Mouse (Mus musculus) layer of hippocampus, adult 18-20 months (tissue): ENCODE results near the gene Ilkap. TPM values are rescaled to one million over a fixed set of nuclear protein-coding genes. Genes with fewer than 3 reads are reported as not detected.

Source experiments
- DNase-seq, 2 experiments: peaks; one replicate each; pipeline ENCODE4 v3.0.0; 2022; ENCODE audit warnings: low spot score in 2 of 2
- total RNA-seq, 2 experiments: library from RNA; stranded (reverse); gene quantifications; 2 replicates each; pipeline ENCODE4 v1.2.3; 2021

The Ilkap gene
- total RNA-seq, 2 experiments from 2014 or later = 62.3 to 63.0 TPM

DNA sequence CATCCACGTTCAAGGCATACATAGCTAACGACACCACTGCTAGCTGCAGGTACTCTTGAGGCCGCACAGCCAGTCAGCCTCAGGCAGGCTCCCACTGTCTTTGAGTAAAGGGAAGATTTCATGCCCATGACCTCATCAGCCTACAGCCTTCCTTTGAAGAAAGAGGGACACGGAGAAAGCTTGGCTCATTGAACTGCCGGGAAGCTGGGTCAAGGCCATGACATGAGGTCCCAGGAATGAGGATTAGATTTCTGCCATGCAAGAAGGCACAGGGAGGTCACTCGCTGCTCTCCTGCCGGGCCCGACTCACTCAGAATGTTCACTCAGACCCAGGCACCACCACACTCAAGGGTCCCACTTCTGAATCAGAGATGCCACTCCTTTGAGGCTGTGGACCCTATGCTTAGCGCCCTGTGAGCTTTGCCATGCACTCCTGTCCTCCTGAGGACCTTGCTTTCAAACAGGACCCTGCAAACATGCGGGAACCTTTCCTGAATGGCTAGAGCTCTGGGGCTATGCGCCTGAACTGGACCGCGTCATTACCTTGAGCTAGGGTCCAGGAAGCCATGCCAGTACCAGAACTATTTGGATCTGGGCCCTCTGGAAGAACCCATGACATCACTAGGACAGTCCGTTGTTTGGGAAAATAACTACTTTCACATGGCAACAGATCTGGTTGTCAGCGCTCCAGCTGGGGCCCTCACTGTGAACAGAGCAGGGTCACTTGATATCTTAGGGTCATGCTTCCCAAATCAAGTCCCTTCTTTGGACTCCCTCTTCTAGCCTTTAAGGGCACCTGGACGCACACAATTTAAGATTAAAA lies 33.6 kb downstream of the Ilkap start:
- DNase-seq = no peak

- no peak for DNase-seq
These were observed 36.5 kb downstream of the Ilkap start for GRCm38 (mm10) chr1:91362113-91362512.

- no peak for DNase-seq
These were observed 42.5 kb downstream of the Ilkap start for GRCm38 (mm10) chr1:91356105-91356504.

- no peak for DNase-seq
These were observed 46.3 kb downstream of the Ilkap start for GRCm38 (mm10) chr1:91352277-91352676.

- DNase-seq = no peak
These were observed 47.4 kb downstream of the Ilkap start for GRCm38 (mm10) chr1:91351249-91351648.

GRCm38 (mm10) chr1:91350841-91351240 lies 47.8 kb downstream of the Ilkap start, which contains the start of gene Klhl30:
TSS of gene Klhl30 (plus strand) at chr1:91351016.
- no peak for DNase-seq

- DNase-seq = peak in 1 of 2 experiments; percentile 70
These were observed 51.7 kb downstream of the Ilkap start for GRCm38 (mm10) chr1:91346892-91347291.

- DNase-seq = no peak
These were observed 53.5 kb downstream of the Ilkap start for GRCm38 (mm10) chr1:91344921-91345685.

- DNase-seq = peak in 1 of 2 experiments; percentile 11
These were observed 54.6 kb downstream of the Ilkap start for GRCm38 (mm10) chr1:91344001-91344400.

GRCm38 (mm10) chr1:91337355-91337754 lies 61.3 kb downstream of the Ilkap start:
- no peak for DNase-seq

DNA sequence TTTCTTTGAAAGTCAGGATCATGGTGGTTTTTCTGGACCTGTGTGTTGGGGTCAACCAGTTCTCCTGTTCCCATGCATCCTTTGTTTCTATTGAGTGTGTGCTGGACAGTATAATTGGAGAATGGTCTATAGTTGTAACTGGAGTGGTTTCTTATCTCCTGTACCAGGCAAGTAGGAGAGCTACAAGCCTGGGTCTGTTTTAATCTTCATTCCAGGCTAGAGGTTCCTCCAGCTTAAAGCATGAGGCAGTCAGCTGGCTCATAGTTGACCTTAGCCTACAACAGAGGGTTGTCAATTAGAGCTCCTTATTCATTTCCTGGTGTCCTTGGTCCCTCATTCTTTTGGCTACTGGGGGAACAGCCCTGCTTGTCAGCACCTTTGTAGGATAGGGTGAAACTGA lies 65.0 kb downstream of the Ilkap start:
- DNase-seq = no peak

DNA sequence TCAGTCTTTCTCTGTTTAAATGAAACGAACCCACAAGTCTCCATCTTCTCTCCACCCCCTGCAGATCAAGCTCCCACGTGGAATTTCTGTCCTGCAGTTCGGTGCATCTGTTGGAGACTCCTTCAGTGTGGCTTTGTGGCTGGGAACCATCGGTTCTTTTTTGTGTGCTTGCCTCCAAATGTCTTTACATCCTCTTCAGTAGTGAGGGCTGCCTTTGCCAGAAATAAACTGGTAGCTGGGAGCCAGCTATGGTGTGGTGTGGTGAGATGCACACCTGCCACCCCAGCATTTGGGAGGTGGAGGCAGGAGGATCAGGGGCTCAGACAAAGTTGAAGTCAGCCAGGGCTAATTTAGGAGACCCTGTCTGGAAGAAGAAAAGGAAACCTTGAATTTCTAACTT lies 66.5 kb downstream of the Ilkap start:
- DNase-seq = peak; percentile 16 to 55

GRCm38 (mm10) chr1:91325488-91326042 lies 73.0 kb downstream of the Ilkap start:
- DNase-seq = no peak

DNA sequence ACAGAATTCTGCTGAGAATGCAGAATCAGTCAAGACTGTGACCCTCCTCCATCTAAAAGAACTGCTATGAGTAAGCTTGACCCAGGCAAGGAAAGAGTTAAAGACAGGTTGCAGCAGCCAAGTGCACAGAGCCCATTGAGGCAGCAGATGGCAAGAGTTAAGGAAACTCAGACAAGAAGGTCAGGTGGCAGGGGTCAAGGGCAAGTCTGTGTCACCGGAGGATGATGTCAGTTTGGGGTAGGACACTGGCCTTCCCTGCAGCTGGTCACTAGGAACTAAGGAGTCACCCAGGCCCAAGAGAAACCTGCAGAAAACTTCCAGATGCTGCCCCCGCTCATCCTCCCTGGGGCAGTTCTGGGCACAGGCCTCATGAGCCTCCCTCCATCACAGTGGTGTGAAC lies 74.0 kb downstream of the Ilkap start:
- no peak for DNase-seq

Other genes with a start within 250 kb of the Ilkap start
- gene Ramp1, start 219.0 kb downstream of the Ilkap start, total RNA-seq = 10 to 100 TPM; 58.6 to 64.0 TPM
- 10 to 100 TPM; 45.8 to 48.8 TPM for gene Ube2f, start 148.5 kb downstream of the Ilkap start, total RNA-seq
- 10 to 100 TPM; 18.0 to 22.3 TPM for gene Scly, start 100.5 kb downstream of the Ilkap start, total RNA-seq
- under 1 TPM in 1 of 2 experiments, not detected in 1; 0.07 TPM for gene Espnl, start 76.7 kb downstream of the Ilkap start, total RNA-seq
- under 1 TPM in 1 of 2 experiments, not detected in 1; 0.10 TPM for gene Klhl30, start 47.8 kb downstream of the Ilkap start, total RNA-seq
- not detected for gene Erfe, start 32.4 kb downstream of the Ilkap start, total RNA-seq
- 10 to 100 TPM; 13.1 to 16.4 TPM for gene Hes6, start 15.2 kb upstream of the Ilkap start, total RNA-seq
- 10 to 100 TPM; 32.2 to 35.2 TPM for gene Per2, start 60.5 kb upstream of the Ilkap start, total RNA-seq
- gene Traf3ip1, start 95.8 kb upstream of the Ilkap start, total RNA-seq = 10 to 100 TPM; 14.3 to 14.6 TPM
- gene Asb1, start 141.7 kb upstream of the Ilkap start, total RNA-seq = 10 to 100 TPM; 39.9 to 43.5 TPM